Mouse (Mus musculus): ENCODE measurements around the gene Gna12.

GRCm38 (mm10) chr5:140790392-140790791 lies 39.8 kb downstream of the Gna12 start:
- TF ChIP-seq BHLHE40 (IDR thresholded peaks at IDR 0.05; ENCODE audit: borderline replicate concordance, low read depth, low read length): no peak
- TF ChIP-seq UBTF (IDR thresholded peaks at IDR 0.05; ENCODE audit: borderline replicate concordance, insufficient read depth, low read depth, low read length): no peak
- no peak for TF ChIP-seq E2F4 (IDR thresholded peaks at IDR 0.05; ENCODE audit: borderline replicate concordance, low read depth, low read length)
- no peak for TF ChIP-seq MAFK (IDR thresholded peaks at IDR 0.05; ENCODE audit: borderline replicate concordance, low read depth, low read length)
- TF ChIP-seq MAX (IDR thresholded peaks at IDR 0.05; ENCODE audit: low read length): no peak
- TF ChIP-seq CTCF (IDR thresholded peaks at IDR 0.05 in 2 of 3, conservative IDR thresholded peaks at IDR 0.05 in 1 of 3; ENCODE audit: control insufficient read depth in 1 of 3, insufficient read depth in 1 of 3, low read depth in 2 of 3, low read length in 3 of 3, poor library complexity in 1 of 3, severe bottlenecking in 1 of 3): no peak
- TF ChIP-seq TCF12 (IDR thresholded peaks at IDR 0.05; ENCODE audit: low read depth, low read length): 0 out of 2 replicates have a peak, but pooled peaks have one; percentile 14
- TF ChIP-seq EP300 (IDR thresholded peaks at IDR 0.05; ENCODE audit: low read depth in 1 of 2, low read length in 2 of 2): no peak; a peak in 1 of 4 replicates
- no peak for TF ChIP-seq ELF1 (IDR thresholded peaks at IDR 0.05; ENCODE audit: low read depth, low read length)
- no peak for TF ChIP-seq GABPA (IDR thresholded peaks at IDR 0.05; ENCODE audit: low read depth, low read length)
- TF ChIP-seq ZNF384 (IDR thresholded peaks at IDR 0.05; ENCODE audit: low read depth, low read length): no peak
- TF ChIP-seq POLR2A (IDR thresholded peaks at IDR 0.05; ENCODE audit: control insufficient read depth in 1 of 2, insufficient read depth in 1 of 2, low read depth in 1 of 2, low read length in 2 of 2, poor library complexity in 1 of 2): no peak
- TF ChIP-seq SIN3A (IDR thresholded peaks at IDR 0.05; ENCODE audit: low read length): 0 out of 2 replicates have a peak, but pooled peaks have one; percentile 50
- TF ChIP-seq MYB (IDR thresholded peaks at IDR 0.05; ENCODE audit: low read depth, low read length): no peak

Measured in MEL (cell line).